Mouse (Mus musculus): ENCODE results near the gene Sbk1. TPM values are rescaled to one million over a fixed set of nuclear protein-coding genes. Genes with fewer than 3 reads are reported as not detected.
A peak's percentile ranks its signal among the peaks of the same experiment; 100 is the strongest.

The Sbk1 gene
- polyA plus RNA-seq, 2 experiments: 47.9 to 50.9 TPM

DNA sequence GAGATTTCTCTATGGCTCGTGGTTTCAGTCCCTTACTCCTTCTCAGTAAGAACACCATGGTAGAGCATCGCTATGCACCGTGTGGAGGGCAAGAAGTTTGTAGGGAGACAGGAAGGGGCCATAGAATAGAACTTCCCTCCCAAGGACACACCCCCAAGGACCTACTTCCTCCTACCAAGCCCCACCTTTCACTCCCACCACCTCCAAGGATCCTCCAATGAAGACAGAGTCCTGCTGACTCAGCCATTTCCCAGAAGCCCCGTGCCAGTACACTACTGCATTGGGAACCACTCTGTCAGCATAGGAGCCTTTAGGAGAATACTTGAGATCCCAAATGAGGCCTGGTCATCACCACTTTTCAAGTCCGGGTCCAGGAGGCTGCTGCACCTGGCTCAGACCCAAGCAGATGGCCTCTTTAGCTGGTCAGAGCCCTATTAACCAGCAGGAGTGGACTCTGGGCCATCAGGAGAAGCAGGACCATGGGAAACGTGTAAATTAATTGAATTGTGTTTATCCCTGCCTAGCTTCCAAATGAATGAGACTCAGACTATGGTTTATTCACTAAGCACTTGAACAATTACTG lies 28.2 kb upstream of the Sbk1 start:
- Histone ChIP-seq H3K4me1 (ENCODE audit: control insufficient read depth, insufficient read depth, low read length) (peaks cover 9% of the 10 kb centered on the region), H3K9ac (ENCODE audit: low read depth, low read length, severe bottlenecking) (no peak overlapping the region), H3K27ac (replicated peaks; ENCODE audit: low read depth, low read length) (no peak overlapping the region), H3K27me3 (ENCODE audit: control insufficient read depth, insufficient read depth, low read length) (no peaks in the 10 kb centered on the region), H3K36me3 (ENCODE audit: control insufficient read depth, insufficient read depth, low read length) (no peaks in the 10 kb centered on the region), H3K9me3 (ENCODE audit: control insufficient read depth, low read length) (no peaks in the 10 kb centered on the region), H3K4me3 (replicated peaks; ENCODE audit: low read length) (no peak overlapping the region), H3K4me2 (replicated peaks; ENCODE audit: low read depth, low read length, severe bottlenecking) (no peak overlapping the region)
- ATAC-seq (ENCODE audit: low FRiP score, low read depth) (no peak), DNase-seq (ENCODE audit: low spot score) (no peak)
- TF ChIP-seq POLR2A (IDR thresholded peaks at IDR 0.05; ENCODE audit: borderline replicate concordance, extremely low read depth, insufficient read depth, insufficient read length): no peak
- 61% methylated on average over 6 of the region's 6 CpGs for WGBS

DNA sequence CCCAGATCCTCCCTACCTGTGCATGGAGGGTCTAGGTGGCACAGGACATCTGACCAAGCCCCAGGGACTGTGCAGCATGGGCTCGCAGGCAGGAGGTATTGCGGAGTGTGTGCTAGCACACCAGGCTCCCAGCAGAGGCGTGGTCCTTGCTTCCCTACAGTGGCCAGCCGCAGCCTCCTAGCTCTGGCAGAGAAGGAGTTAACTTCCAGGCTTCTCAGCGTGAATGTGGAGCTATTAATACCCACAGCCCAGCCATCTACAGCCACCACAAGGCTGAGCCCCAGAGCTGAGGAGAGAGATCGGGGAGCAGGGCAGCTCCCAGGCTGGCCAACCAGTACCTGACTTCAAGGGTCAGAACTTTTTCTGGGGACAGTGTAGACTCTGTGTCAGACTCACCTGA lies 24.3 kb upstream of the Sbk1 start:
- no peaks in the 10 kb centered on the region for H3K27me3 ChIP-seq (ENCODE audit: control insufficient read depth, insufficient read depth, low read length)
- no peaks in the 10 kb centered on the region for H3K9me3 ChIP-seq (ENCODE audit: control insufficient read depth, low read length)
- TF ChIP-seq POLR2A (IDR thresholded peaks at IDR 0.05; ENCODE audit: borderline replicate concordance, extremely low read depth, insufficient read depth, insufficient read length): no peak
- 3% methylated on average over 6 of the region's 6 CpGs for WGBS
- H3K27ac ChIP-seq (replicated peaks; ENCODE audit: low read depth, low read length): no peak overlapping the region
- H3K4me3 ChIP-seq (replicated peaks; ENCODE audit: low read length): peak overlapping the region; percentile 8; the same call in 1 of the 2 replicates
- H3K4me1 ChIP-seq (ENCODE audit: control insufficient read depth, insufficient read depth, low read length): peaks cover 9% of the 10 kb centered on the region
- ATAC-seq (ENCODE audit: low FRiP score, low read depth) (peak; percentile 15; the same call in 1 of the 2 replicates), DNase-seq (ENCODE audit: low spot score) (no peak)
- no peaks in the 10 kb centered on the region for H3K36me3 ChIP-seq (ENCODE audit: control insufficient read depth, insufficient read depth, low read length)
- H3K4me2 ChIP-seq (replicated peaks; ENCODE audit: low read depth, low read length, severe bottlenecking): peak overlapping the region; percentile 28
- peak overlapping the region; percentile 46 for H3K9ac ChIP-seq (ENCODE audit: low read depth, low read length, severe bottlenecking)

DNA sequence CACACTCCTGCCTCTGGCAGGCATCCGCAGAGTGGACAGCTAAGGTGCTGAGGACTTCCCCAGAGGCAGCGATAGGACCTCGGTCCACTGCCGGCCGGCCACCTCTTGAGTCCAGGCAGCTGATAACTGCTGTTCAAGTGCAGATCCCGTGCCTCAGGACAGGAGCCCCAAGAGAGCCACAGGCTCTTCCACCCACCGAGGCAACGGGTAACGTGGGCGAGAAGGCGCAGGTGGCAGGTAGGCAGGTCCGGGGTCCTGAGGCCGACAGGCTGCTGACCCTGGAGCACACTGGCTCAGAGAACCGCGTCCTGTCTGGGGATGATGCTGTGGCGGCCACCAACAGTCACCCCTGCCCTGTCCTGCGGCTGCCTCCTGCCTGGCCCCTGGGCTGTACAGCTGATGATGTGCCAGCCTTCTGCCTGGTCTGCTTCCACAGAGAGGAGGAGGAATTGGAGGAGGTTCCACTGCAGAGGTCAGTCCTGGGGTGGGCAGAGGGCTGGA lies 23.7 kb upstream of the Sbk1 start:
- no peaks in the 10 kb centered on the region for H3K36me3 ChIP-seq (ENCODE audit: control insufficient read depth, insufficient read depth, low read length)
- no peaks in the 10 kb centered on the region for H3K9me3 ChIP-seq (ENCODE audit: control insufficient read depth, low read length)
- DNase-seq (ENCODE audit: low spot score) (no peak), ATAC-seq (ENCODE audit: low FRiP score, low read depth) (no peak)
- no peak overlapping the region for H3K27ac ChIP-seq (replicated peaks; ENCODE audit: low read depth, low read length)
- no peak for TF ChIP-seq POLR2A (IDR thresholded peaks at IDR 0.05; ENCODE audit: borderline replicate concordance, extremely low read depth, insufficient read depth, insufficient read length)
- WGBS: 53% methylated on average over 15 of the region's 17 CpGs
- peak overlapping the region; percentile 8; the same call in 1 of the 2 replicates for H3K4me3 ChIP-seq (replicated peaks; ENCODE audit: low read length)
- no peaks in the 10 kb centered on the region for H3K27me3 ChIP-seq (ENCODE audit: control insufficient read depth, insufficient read depth, low read length)
- peak overlapping the region; percentile 46 for H3K9ac ChIP-seq (ENCODE audit: low read depth, low read length, severe bottlenecking)
- H3K4me1 ChIP-seq (ENCODE audit: control insufficient read depth, insufficient read depth, low read length): peaks cover 9% of the 10 kb centered on the region
- H3K4me2 ChIP-seq (replicated peaks; ENCODE audit: low read depth, low read length, severe bottlenecking): peak overlapping the region; percentile 28

DNA sequence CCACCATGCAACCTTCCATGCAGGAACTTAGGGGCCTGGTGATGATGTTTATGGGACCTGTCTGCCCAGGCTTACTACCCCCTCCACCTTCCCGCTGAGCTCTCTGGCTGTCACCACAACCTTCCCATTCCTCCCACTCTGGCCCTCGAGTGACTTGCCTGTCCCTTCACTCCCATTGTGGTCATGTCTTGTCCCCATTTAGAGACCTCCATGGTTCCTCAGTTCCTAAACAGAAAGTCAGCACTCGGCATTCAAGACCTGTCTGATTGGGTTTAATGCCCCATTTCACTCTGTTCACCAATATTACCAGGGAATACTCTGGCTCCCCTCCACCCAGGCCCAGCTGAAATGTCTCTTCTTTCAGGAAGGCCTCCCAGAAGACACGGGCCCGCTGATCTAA lies 23.3 kb upstream of the Sbk1 start:
- no peaks in the 10 kb centered on the region for H3K9me3 ChIP-seq (ENCODE audit: control insufficient read depth, low read length)
- no peak overlapping the region for H3K9ac ChIP-seq (ENCODE audit: low read depth, low read length, severe bottlenecking)
- ATAC-seq (ENCODE audit: low FRiP score, low read depth) (no peak), DNase-seq (ENCODE audit: low spot score) (no peak)
- peaks cover 9% of the 10 kb centered on the region for H3K4me1 ChIP-seq (ENCODE audit: control insufficient read depth, insufficient read depth, low read length)
- no peaks in the 10 kb centered on the region for H3K27me3 ChIP-seq (ENCODE audit: control insufficient read depth, insufficient read depth, low read length)
- H3K36me3 ChIP-seq (ENCODE audit: control insufficient read depth, insufficient read depth, low read length): no peaks in the 10 kb centered on the region
- H3K4me3 ChIP-seq (replicated peaks; ENCODE audit: low read length): no peak overlapping the region
- H3K27ac ChIP-seq (replicated peaks; ENCODE audit: low read depth, low read length): no peak overlapping the region
- no peak overlapping the region for H3K4me2 ChIP-seq (replicated peaks; ENCODE audit: low read depth, low read length, severe bottlenecking)
- WGBS: 68% methylated on average over 4 of the region's 5 CpGs
- no peak for TF ChIP-seq POLR2A (IDR thresholded peaks at IDR 0.05; ENCODE audit: borderline replicate concordance, extremely low read depth, insufficient read depth, insufficient read length)

DNA sequence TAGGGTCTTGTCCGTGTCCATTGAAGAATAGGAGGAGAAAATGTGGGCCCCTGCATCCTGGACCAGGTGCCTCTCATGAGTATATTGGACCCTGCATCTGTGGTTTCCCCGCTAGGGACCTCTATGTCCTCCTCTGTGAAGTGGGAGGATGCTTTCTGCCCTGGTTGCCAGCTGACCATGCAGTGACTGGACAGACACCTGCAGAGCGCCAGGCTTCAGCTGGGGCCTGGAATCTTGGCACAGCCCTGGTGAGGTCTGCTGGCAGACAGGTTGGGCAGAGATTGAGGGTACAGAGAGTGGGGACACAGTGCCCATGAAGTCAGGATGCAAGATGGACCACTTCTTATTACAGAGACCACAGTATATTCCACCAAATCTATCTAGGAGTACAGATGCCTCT lies 22.4 kb upstream of the Sbk1 start:
- no peaks in the 10 kb centered on the region for H3K9me3 ChIP-seq (ENCODE audit: control insufficient read depth, low read length)
- H3K27ac ChIP-seq (replicated peaks; ENCODE audit: low read depth, low read length): no peak overlapping the region
- H3K4me2 ChIP-seq (replicated peaks; ENCODE audit: low read depth, low read length, severe bottlenecking): no peak overlapping the region
- H3K27me3 ChIP-seq (ENCODE audit: control insufficient read depth, insufficient read depth, low read length): no peaks in the 10 kb centered on the region
- H3K9ac ChIP-seq (ENCODE audit: low read depth, low read length, severe bottlenecking): no peak overlapping the region
- no peak for TF ChIP-seq POLR2A (IDR thresholded peaks at IDR 0.05; ENCODE audit: borderline replicate concordance, extremely low read depth, insufficient read depth, insufficient read length)
- no peak overlapping the region for H3K4me3 ChIP-seq (replicated peaks; ENCODE audit: low read length)
- ATAC-seq (ENCODE audit: low FRiP score, low read depth) (no peak), DNase-seq (ENCODE audit: low spot score) (no peak)
- H3K36me3 ChIP-seq (ENCODE audit: control insufficient read depth, insufficient read depth, low read length): no peaks in the 10 kb centered on the region
- 88% methylated on average over 3 of the region's 3 CpGs for WGBS
- H3K4me1 ChIP-seq (ENCODE audit: control insufficient read depth, insufficient read depth, low read length): peaks cover 9% of the 10 kb centered on the region
